Mouse (Mus musculus): ENCODE results near the gene Igf1r.

DNA sequence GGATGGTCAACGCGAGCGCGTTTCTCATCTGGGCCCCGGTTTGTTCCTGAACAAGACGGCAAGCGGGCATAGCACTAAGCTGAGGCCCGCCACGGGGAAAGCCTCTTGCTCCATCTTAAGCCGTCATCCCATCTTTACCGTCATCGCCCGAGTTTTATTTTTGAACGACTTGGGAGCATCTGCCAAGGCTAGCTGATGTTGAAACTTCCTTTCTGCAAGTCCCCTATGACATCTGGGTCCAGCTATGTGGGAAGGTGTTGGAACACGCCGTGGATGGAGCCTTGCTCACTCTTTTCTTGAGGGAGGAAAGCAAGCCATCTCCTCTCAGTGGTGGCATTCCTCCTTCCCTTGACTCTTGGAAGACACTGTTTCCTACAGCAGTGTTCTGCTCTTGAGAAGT is 182.3 kb downstream of the Igf1r start:
- no peak for TF ChIP-seq CTCF (IDR thresholded peaks at IDR 0.05)
- TF ChIP-seq EP300 (IDR thresholded peaks at IDR 0.05) = no peak
